8 mouse cellular contexts compared by ENCODE assay signal in genomic region chr1:184853339-184853738, GRCm38 (mm10). TPM values are rescaled to one million over a fixed set of nuclear protein-coding genes. Genes with fewer than 3 reads are reported as not detected.
DNase-seq lines count a peak whose midpoint lies in the region; ATAC-seq and TF ChIP-seq lines count a peak whose summit lies in the region.

No protein-coding gene starts in this region.

- no peak for ATAC-seq in hindbrain, embryonic 15.5 days (ENCODE audit: low FRiP score, low read depth)
- peak; percentile 79 for ATAC-seq in megakaryocyte progenitor cell, adult 5-6 weeks (replicated peaks; ENCODE audit: poor library complexity)

- H3K9me3 ChIP-seq in hindbrain, embryonic 15.5 days = no peaks in the 10 kb centered on the region

- no peaks in the 10 kb centered on the region for H3K36me3 ChIP-seq in hindbrain, embryonic 15.5 days

- H3K27ac ChIP-seq in gastrocnemius, adult 2 months = peak overlapping the region; percentile 82
- H3K27ac ChIP-seq in hindbrain, embryonic 15.5 days (replicated peaks) = 0 out of 2 replicates have a peak overlapping the region, but pooled peaks have one; percentile 17

- TF ChIP-seq CTCF in gastrocnemius, adult 2 months (IDR thresholded peaks at IDR 0.05) = peak; percentile 92; the same call in 1 of the 2 replicates

- peaks cover 4% of the 10 kb centered on the region; the same call in 1 of the 2 replicates for H3K27me3 ChIP-seq in hindbrain, embryonic 15.5 days

- peaks cover 11% of the 10 kb centered on the region for H3K4me1 ChIP-seq in hindbrain, embryonic 15.5 days (replicated peaks)

- WGBS in hindbrain, embryonic 15.5 days = 33% methylated on average over 5 of the region's 5 CpGs

- intact Hi-C loops in gastrocnemius, adult 2 months (cut with DNase I) = loop anchor here (2.0 kb wide), 3 partner anchors 29 to 341 kb away; partner anchors contain the start of gene C130074G19Rik
- intact Hi-C loops in left cerebral cortex, postnatal 14 days (cut with DNase I) = loop anchor here (2.0 kb wide), 1 partner anchor 39 kb away; no protein-coding TSS in a partner anchor

- peak; percentile 55 for DNase-seq in ovary, adult 18-20 months (ENCODE audit: low spot score)
- DNase-seq in ovary, postnatal 14 days (ENCODE audit: low spot score) = no peak
- peak; percentile 62 to 76 for DNase-seq in cerebellum, postnatal 25 days
- peak; percentile 85 for DNase-seq in gastrocnemius, adult 2 months
- DNase-seq in left cerebral cortex, postnatal 14 days (ENCODE audit: low spot score in 2 of 2) = peak; percentile 43 to 63
- peak; percentile 53 to 59 for DNase-seq in spleen, postnatal 36 days (ENCODE audit: low spot score in 2 of 2)

- no peak overlapping the region for H3K9ac ChIP-seq in hindbrain, embryonic 15.5 days

- H3K4me2 ChIP-seq in hindbrain, embryonic 15.5 days = 0 out of 2 replicates have a peak overlapping the region, but pooled peaks have one; percentile 22

- peak overlapping the region; percentile 64 for H3K4me3 ChIP-seq in gastrocnemius, adult 2 months
- H3K4me3 ChIP-seq in hindbrain, embryonic 15.5 days = no peak overlapping the region

RNA-seq across cellular contexts. Expression of gene Marc2, which starts 7.1 kb away (rescaled TPM):
- 100 to 1,000 TPM; 126 to 170 TPM for total RNA-seq in gastrocnemius, adult 2 months (2021)
- 114 and 130 TPM in 2 replicates for polyA plus RNA-seq in hindbrain, embryonic 15.5 days (2015; fragmentation: Nextera tagmentation; extraction: Ambion mirVana)
- total RNA-seq in left cerebral cortex, postnatal 14 days (2021) = 100 to 1,000 TPM in 1 of 2 experiments, 10 to 100 TPM in 1; 100.0 to 122 TPM
- total RNA-seq in megakaryocyte progenitor cell, adult 5-6 weeks (2015) = 217 and 227 TPM in 2 replicates
- total RNA-seq in megakaryocyte progenitor cell, adult 5-6 weeks (2017) = 65.4 and 72.7 TPM in 2 replicates

RNA-seq across cellular contexts. Expression of gene C130074G19Rik, which starts 29.7 kb away (rescaled TPM):
- 10 to 100 TPM in 1 of 2 experiments, 1 to 10 TPM in 1; 7.1 to 10.1 TPM for total RNA-seq in gastrocnemius, adult 2 months (2021)
- polyA plus RNA-seq in hindbrain, embryonic 15.5 days (2015; fragmentation: Nextera tagmentation; extraction: Ambion mirVana) = 0.99 and 1.2 TPM in 2 replicates
- total RNA-seq in left cerebral cortex, postnatal 14 days (2021) = 10 to 100 TPM; 17.6 to 20.4 TPM
- not detected in 2 replicates for total RNA-seq in megakaryocyte progenitor cell, adult 5-6 weeks (2015)
- not detected in 2 replicates for total RNA-seq in megakaryocyte progenitor cell, adult 5-6 weeks (2017)

RNA-seq across cellular contexts. Expression of gene Marc1, which starts 42.2 kb away (rescaled TPM):
- not detected for total RNA-seq in gastrocnemius, adult 2 months (2021)
- 0.31 TPM in 1 of 2 replicates, not detected in the other for polyA plus RNA-seq in hindbrain, embryonic 15.5 days (2015; fragmentation: Nextera tagmentation; extraction: Ambion mirVana)
- under 1 TPM in 1 of 2 experiments, not detected in 1; 0.36 TPM for total RNA-seq in left cerebral cortex, postnatal 14 days (2021)
- 0.49 and 0.67 TPM in 2 replicates for total RNA-seq in megakaryocyte progenitor cell, adult 5-6 weeks (2015)
- 0.33 TPM in 1 of 2 replicates, not detected in the other for total RNA-seq in megakaryocyte progenitor cell, adult 5-6 weeks (2017)

Comparison
In these comparisons a context has a peak if more than half of its experiments do, and no peak if none do; other contexts are left out.
1. RNA of gene C130074G19Rik, which starts 29.7 kb away (total RNA-seq): 17.6 to 20.4 TPM in left cerebral cortex, postnatal 14 days and 7.1 to 10.1 TPM in gastrocnemius, adult 2 months; not detected in megakaryocyte progenitor cell, adult 5-6 weeks; every median in the first group is over 4 times any median in the second.